Mouse (Mus musculus) heart, embryonic 10.5 days (tissue): ENCODE measurements around the gene Ephb4. TPM values are rescaled to one million over a fixed set of nuclear protein-coding genes. Genes with fewer than 3 reads are reported as not detected.

ENCODE experiments used
- DNase-seq: peaks from one replicate; pipeline ENCODE4 v3.0.0-alpha.2; 2017; ENCODE audit warnings: low spot score
- H3K27ac ChIP-seq: fragments of 300-500 bp; sonication (generic); 2 replicates; pipeline ENCODE4 v1.5.1; 2016; ENCODE audit warnings: mild to moderate bottlenecking
- H3K27me3 ChIP-seq: fragments of 300-500 bp; sonication (generic); 2 replicates; pipeline ENCODE4 v1.6.1; 2016; ENCODE audit warnings: mild to moderate bottlenecking; ENCODE audit not compliant: poor library complexity, insufficient read depth, severe bottlenecking
- H3K36me3 ChIP-seq: fragments of 300-500 bp; sonication (generic); 2 replicates; pipeline ENCODE4 v1.6.1; 2016; ENCODE audit warnings: mild to moderate bottlenecking, moderate library complexity
- H3K4me1 ChIP-seq: fragments of 300-500 bp; sonication (generic); 2 replicates; pipeline ENCODE4 v1.6.1; 2016; ENCODE audit warnings: mild to moderate bottlenecking
- H3K4me3 ChIP-seq: fragments of 300-500 bp; sonication (generic); 2 replicates; pipeline ENCODE4 v1.5.1; 2016; ENCODE audit warnings: mild to moderate bottlenecking, moderate library complexity
- H3K9me3 ChIP-seq: fragments of 300-500 bp; sonication (generic); 2 replicates; pipeline ENCODE4 v1.6.1; 2016; ENCODE audit warnings: mild to moderate bottlenecking, moderate library complexity
- WGBS: fragments of 180-500 bp; shearing (Covaris S2); methylation state at CpG from one replicate; pipeline ENCODE4 v1.1.7; 2016; 5-methylcytosine and 5-hydroxymethylcytosine counted together
- polyA plus RNA-seq: library from polyadenylated mRNA; unstranded; fragments of >200 nt; fragmentation: Nextera tagmentation; extraction: Ambion mirVana; gene quantifications from 2 replicates; pipeline ENCODE4 v1.2.1, GENCODE M21; 2016

Gene Ephb4
- 36.4 and 42.5 TPM in 2 replicates for polyA plus RNA-seq

GRCm38 (mm10) chr5:137349384-137350204 lies at the start of gene Ephb4:
Ephb4 (plus strand) TSS chr5:137350109.
- peaks cover 72% of the 10 kb centered on the region for H3K4me1 ChIP-seq
- H3K9me3 ChIP-seq: no peaks in the 10 kb centered on the region
- peak within 1 kb of the TSS; percentile 99 for H3K27ac ChIP-seq
- no peaks in the 10 kb centered on the region for H3K27me3 ChIP-seq
- H3K36me3 ChIP-seq: peaks cover 21% of the 10 kb centered on the region
- under 1% methylated on average over 32 of the region's 32 CpGs for WGBS
- peak within 1 kb of the TSS; percentile 93 for H3K4me3 ChIP-seq
- DNase-seq: peak; percentile 97

DNA sequence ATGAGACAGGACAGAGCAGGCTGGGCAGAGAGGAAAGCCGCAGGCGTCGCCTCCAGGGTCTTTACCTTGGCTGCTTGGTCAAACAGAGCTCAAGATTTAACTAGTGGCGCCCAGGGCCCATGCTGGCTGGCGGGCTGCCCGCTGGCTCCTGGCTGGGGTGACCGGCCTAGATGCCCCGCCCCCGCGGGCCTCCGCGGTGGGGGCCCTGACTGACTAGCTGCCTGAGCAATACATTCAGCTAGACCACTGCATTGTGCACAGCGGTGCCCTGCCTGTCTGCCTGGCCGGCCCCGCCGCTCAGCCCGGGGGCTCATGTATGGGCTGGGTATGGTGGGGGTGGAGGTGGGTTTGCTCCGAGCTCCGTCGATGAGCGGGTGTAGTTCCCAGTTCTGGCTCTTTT lies 48.7 kb upstream of the Ephb4 start:
- DNase-seq: no peak
- H3K9me3 ChIP-seq: no peaks in the 10 kb centered on the region
- WGBS: 88% methylated on average over 21 of the region's 21 CpGs

DNA sequence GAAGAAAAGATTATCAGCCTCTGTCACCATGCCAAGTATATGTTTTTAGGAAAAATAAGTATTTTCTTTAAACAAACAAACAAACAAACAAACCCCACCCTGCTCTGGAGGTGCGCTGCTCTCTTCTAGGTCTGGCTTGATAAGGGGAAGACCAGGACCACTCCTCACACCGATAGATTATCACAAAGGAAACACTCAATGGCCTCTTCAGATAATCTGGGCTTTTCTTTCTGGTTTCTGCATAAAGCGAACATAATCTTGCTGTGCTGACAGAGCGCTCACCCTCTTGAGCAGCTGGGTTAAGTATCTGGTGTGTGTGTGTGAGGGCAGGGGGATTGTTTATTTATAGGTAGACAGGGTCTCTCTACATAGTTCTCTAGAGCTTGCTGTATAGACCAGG lies 46.3 kb upstream of the Ephb4 start:
- Histone ChIP-seq H3K9me3 (no peaks in the 10 kb centered on the region), H3K27ac (no peak overlapping the region), H3K4me3 (no peak overlapping the region), H3K4me1 (peaks cover 31% of the 10 kb centered on the region), H3K27me3 (no peaks in the 10 kb centered on the region), H3K36me3 (peaks cover 77% of the 10 kb centered on the region)
- 28% methylated on average over 4 of the region's 4 CpGs for WGBS
- DNase-seq: no peak

More for the DNA sequence above, 48.7 kb upstream of the Ephb4 start:
- Histone ChIP-seq H3K27ac (no peak overlapping the region), H3K4me3 (no peak overlapping the region; the same call in 1 of the 2 replicates), H3K36me3 (peaks cover 98% of the 10 kb centered on the region), H3K4me1 (peaks cover 29% of the 10 kb centered on the region), H3K27me3 (no peaks in the 10 kb centered on the region)

DNA sequence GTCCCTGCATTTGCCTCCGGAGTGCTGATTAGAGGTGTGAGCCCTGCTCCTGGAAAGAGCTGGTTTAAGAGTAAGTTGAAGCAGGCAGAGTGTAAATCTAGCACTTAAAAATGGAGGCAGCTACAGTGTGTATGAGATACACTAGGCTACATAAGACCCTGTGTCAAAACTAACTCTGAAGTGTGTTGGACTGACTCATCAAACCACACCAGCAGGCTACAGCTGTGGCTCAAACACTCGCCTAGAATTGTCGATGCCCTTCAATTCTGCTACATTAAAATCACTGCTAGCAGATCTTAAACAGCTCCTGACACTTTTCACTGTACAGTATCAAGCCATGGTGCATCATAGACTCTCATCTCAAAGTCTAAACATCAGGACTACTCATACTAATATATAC lies 45.7 kb upstream of the Ephb4 start:
- 71% methylated on average over 3 of the region's 3 CpGs for WGBS
- H3K4me3 ChIP-seq: 0 out of 2 replicates have a peak overlapping the region, but pooled peaks have one; percentile 12
- peaks cover 77% of the 10 kb centered on the region for H3K36me3 ChIP-seq
- no peak for DNase-seq
- H3K9me3 ChIP-seq: no peaks in the 10 kb centered on the region
- H3K27me3 ChIP-seq: no peaks in the 10 kb centered on the region
- H3K4me1 ChIP-seq: peaks cover 31% of the 10 kb centered on the region
- H3K27ac ChIP-seq: 0 out of 2 replicates have a peak overlapping the region, but pooled peaks have one; percentile 32

DNA sequence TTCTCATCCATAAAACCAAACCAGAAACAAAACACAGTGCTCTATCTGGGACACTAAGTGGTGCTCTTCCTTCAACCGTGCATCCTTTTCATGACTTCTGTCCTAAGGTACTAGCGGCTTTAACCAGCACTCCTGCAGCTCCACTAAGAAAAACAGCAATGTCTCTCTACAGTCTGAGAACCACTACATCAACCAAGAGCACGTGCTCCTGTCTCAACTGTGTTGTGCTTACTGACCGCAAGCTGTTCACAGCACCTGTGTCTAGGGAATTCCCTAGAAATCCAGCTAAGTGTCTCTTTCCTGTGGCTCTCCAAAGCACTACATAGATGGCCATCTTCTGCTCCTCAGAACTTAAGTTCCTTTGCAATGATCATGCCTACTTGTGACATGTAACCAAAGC lies 45.1 kb upstream of the Ephb4 start:
- Histone ChIP-seq H3K4me3 (peak overlapping the region; percentile 97), H3K9me3 (no peaks in the 10 kb centered on the region), H3K36me3 (peaks cover 77% of the 10 kb centered on the region), H3K27me3 (no peaks in the 10 kb centered on the region), H3K4me1 (peaks cover 31% of the 10 kb centered on the region), H3K27ac (0 out of 2 replicates have a peak overlapping the region, but pooled peaks have one; percentile 32)
- DNase-seq: no peak
- 69% methylated on average over 4 of the region's 4 CpGs for WGBS

DNA sequence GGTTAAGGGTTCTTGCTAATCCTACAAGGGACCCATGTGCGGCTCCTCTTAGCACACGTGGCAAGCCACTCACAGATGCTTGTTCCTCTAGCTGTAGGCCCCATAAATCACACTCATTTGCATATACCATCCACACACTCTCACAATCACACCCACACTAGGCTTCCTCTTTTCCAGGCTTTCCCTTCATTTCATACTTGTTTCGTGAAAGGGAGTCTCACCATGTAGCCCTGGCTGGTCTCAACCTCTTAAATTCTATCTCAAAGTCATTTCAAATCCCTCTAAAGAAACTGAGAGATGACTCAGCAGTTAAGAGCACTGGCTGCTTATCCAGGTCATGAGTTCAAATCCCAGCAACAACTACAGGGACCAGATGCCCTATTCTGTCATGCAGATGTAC lies 44.1 kb upstream of the Ephb4 start:
- H3K27ac ChIP-seq: no peak overlapping the region
- peaks cover 31% of the 10 kb centered on the region for H3K4me1 ChIP-seq
- WGBS: 80% methylated on average over 3 of the region's 3 CpGs
- H3K36me3 ChIP-seq: peaks cover 77% of the 10 kb centered on the region
- H3K27me3 ChIP-seq: no peaks in the 10 kb centered on the region
- no peak for DNase-seq
- H3K9me3 ChIP-seq: no peaks in the 10 kb centered on the region
- H3K4me3 ChIP-seq: peak overlapping the region; percentile 97

DNA sequence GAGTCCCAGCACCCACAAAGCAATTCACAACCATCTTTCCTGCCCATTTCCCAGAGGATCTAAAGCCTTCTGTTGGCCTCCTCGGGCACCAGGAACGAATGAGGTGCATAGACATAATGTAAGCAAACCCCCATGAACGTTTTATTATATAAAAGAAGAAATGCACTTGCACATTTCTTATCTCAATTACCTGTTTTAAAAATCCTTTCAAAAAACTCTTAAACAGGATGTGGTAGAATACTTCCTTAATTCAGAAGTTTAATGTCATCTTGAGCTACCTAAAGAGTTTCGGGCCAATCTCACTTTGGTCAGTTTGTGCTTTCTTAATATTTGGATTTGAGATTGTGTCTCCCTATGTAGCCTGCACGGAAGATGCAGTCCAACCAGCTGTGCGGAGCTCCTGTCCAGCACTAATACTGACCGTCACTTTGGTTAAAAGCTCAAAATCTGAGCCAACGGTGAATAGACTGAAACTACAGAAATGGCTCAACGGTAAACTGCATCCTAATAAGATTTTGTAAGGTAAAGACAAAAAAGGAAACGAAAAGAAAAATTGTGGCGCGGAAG lies 43.4 kb upstream of the Ephb4 start:
- no peak for DNase-seq
- no peaks in the 10 kb centered on the region for H3K27me3 ChIP-seq
- whole genome bisulfite sequencing: 16% methylated on average over 12 of the region's 12 CpGs
- H3K4me1 ChIP-seq: peaks cover 36% of the 10 kb centered on the region
- H3K4me3 ChIP-seq: peak overlapping the region; percentile 97
- peak overlapping the region; percentile 98 for H3K27ac ChIP-seq
- H3K36me3 ChIP-seq: peaks cover 77% of the 10 kb centered on the region
- H3K9me3 ChIP-seq: no peaks in the 10 kb centered on the region

DNA sequence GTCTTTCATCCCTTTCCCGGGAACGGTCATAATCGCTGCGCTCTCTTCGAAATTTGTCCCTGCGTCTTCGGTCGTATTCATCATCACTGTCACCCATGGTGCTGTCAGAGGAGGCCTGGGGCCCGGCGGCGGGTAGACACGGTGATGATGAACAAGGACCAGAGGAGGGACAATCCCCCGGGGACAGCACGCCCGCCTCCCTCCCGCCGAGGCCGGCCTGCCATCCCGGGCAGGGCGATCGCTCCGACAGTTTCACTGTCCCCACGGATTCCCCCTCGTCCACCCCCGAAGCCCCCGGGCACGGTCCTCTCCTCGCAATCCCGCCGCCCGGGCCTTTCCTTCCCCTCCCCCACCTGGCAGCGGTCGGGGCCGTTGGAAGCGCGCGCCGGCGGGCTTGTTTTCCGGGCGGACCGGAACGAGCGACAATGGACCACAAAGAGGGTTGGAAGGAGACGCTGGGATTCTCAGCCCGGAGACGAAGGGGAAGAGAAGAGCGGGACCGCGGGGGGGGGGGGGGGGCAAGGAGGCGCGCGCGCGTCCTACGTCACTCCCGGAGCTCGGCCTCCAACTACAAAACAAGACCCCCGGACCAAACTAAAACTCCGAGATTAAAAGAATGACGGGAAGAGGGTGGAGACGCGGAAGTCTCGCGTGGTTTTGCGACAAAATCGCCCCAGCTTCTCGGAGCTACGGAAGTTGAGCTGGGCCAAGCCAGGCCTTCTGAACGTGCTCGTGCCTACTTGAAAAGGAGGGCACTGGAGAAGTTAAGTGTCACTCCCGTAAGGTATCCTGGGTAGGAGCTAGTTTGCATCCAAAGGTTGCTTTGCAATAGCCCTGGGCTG lies 42.6 kb upstream of the Ephb4 start, which contains the start of gene Srrt:
Gene Srrt, minus strand, starts transcription at position 604 of the 842 bp plus-strand sequence.
- peak; percentile 98 for DNase-seq
- H3K4me3 ChIP-seq: peak within 1 kb of the TSS; percentile 97
- peak within 1 kb of the TSS; percentile 98 for H3K27ac ChIP-seq
- peaks cover 77% of the 10 kb centered on the region for H3K36me3 ChIP-seq
- H3K4me1 ChIP-seq: peaks cover 44% of the 10 kb centered on the region
- under 1% methylated on average over 64 of the region's 72 CpGs for WGBS
- H3K27me3 ChIP-seq: no peaks in the 10 kb centered on the region
- H3K9me3 ChIP-seq: no peaks in the 10 kb centered on the region

- peak overlapping the region; percentile 97 for H3K4me3 ChIP-seq
- no peaks in the 10 kb centered on the region for H3K9me3 ChIP-seq
- 94% methylated on average over 4 of the region's 4 CpGs for WGBS
- H3K27ac ChIP-seq: peak overlapping the region; percentile 98
- no peaks in the 10 kb centered on the region for H3K27me3 ChIP-seq
- peak; percentile 73 for DNase-seq
- peaks cover 53% of the 10 kb centered on the region for H3K4me1 ChIP-seq
- peaks cover 71% of the 10 kb centered on the region for H3K36me3 ChIP-seq
Measured at GRCm38 (mm10) chr5:137308356-137308755, 41.6 kb upstream of the Ephb4 start.

DNA sequence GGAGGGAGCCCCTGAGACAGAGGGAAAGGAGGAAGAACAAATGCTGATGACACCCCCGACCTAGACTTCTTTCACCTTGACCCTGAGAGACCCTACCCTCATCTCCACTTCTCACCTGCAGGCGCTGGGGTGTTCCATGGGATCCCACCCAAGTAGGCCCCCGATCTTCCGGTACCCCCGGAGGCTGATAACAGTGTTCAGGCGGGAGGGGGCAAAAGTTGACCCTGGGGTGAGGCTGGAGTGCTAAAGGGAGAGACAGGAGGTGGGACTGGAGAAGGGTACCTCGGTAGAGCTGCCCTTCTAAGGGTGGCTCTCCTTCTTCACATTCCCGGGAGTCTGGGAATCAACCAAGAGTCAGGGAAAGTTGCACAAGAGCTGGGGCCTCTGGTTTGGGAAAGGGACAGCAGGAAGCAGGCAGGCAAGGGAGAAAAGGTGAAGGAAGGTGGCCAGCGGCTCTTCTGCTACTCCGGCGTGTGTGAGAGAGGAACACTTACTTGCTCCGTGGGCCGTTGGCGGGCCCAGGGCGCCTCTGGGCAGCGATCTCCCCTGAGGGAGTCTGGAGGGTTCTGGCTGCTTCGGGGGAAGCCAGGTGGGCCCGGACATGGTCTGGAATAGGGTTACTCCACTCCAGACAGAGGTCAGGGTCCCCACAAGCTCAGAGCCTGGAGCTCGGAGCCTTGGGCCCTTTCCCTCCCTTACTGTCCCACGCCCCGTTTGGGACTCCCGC lies 36.3 kb upstream of the Ephb4 start:
- Histone ChIP-seq H3K27me3 (no peaks in the 10 kb centered on the region), H3K4me1 (peaks cover 46% of the 10 kb centered on the region), H3K36me3 (peaks cover 55% of the 10 kb centered on the region), H3K9me3 (no peaks in the 10 kb centered on the region), H3K4me3 (peak overlapping the region; percentile 72), H3K27ac (peak overlapping the region; percentile 93)
- under 1% methylated on average over 22 of the region's 22 CpGs for WGBS
- peak; percentile 81 for DNase-seq

DNA sequence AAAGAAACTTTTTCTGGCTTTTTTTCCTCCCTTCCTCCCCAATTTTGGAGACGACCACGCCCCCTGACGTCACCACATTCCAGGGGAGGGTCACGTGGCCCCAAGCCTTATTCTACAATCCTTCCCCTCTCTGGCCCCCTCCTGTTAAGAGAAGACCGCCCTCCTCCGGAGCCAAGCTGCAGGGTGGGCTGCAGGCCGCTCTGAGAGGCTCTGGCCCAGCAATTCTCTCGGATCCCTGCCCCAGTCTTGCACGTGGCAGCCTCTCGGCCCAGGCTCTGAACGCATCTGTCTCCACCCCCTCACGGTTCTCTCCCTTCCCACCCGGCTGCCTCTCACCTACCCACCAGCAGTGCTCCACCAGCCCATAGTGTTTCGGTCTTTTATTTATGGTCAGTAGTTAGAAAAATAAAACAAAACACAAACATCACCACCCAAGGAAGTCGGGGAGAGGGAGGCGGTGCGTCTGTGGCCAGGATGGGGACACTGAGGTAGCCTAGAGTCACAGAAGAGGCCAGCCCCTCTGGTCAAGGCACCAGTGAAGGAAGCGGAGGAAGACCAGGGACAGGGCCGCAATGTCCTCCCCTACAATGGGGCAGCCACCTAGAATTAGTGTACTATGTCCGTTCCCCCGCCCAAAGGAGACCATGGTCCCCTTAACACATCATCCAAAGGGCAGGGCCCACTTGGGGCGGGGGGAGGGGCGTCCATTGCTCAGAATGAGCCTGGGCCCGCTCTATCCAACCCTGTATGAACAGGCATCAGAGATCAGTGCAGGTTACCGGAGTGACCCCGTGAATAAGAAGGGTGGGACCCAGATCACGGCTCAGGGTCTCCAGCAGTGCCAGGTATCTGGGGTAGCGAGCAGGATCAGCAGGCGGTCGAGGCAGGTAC lies 35.5 kb upstream of the Ephb4 start, which contains the start of gene Trip6:
Gene Trip6, minus strand, starts transcription at position 212 of the 891 bp plus-strand sequence.
- Histone ChIP-seq H3K27me3 (no peaks in the 10 kb centered on the region), H3K4me3 (peak within 1 kb of the TSS; percentile 72), H3K36me3 (peaks cover 52% of the 10 kb centered on the region), H3K9me3 (no peaks in the 10 kb centered on the region), H3K27ac (peak within 1 kb of the TSS; percentile 93), H3K4me1 (peaks cover 46% of the 10 kb centered on the region)
- DNase-seq: peak; percentile 96
- 13% methylated on average over 30 of the region's 30 CpGs for WGBS
